Mouse (Mus musculus): ENCODE data around the gene Frmd3. TPM values are rescaled to one million over a fixed set of nuclear protein-coding genes. Genes with fewer than 3 reads are reported as not detected.

The Frmd3 gene
- polyA plus RNA-seq, 1 experiment = 0.08 TPM

GRCm38 (mm10) chr4:74230994-74231393 is 217.8 kb downstream of the Frmd3 start:
- DNase-seq = peak; percentile 14
- no peaks in the 10 kb centered on the region for H3K27me3 ChIP-seq (replicated peaks; ENCODE audit: control insufficient read depth, insufficient read depth, low read length)
- H3K4me3 ChIP-seq (ENCODE audit: insufficient read depth, low read depth, low read length) = no peak overlapping the region
- peak; percentile 46 for TF ChIP-seq CTCF (conservative IDR thresholded peaks at IDR 0.05; ENCODE audit: insufficient read depth, insufficient read length, low read depth, low read length)
- TF ChIP-seq POLR2A (IDR thresholded peaks at IDR 0.05; ENCODE audit: low read depth, low read length) = no peak
- no peaks in the 10 kb centered on the region for H3K4me1 ChIP-seq (ENCODE audit: control insufficient read depth, insufficient read depth, low read length)
- H3K36me3 ChIP-seq (ENCODE audit: control insufficient read depth, insufficient read depth, low read length) = no peaks in the 10 kb centered on the region
- no peak overlapping the region for H3K27ac ChIP-seq (ENCODE audit: insufficient read depth, low read depth, low read length)
- WGBS = 80% methylated on average over 4 of the region's 4 CpGs

GRCm38 (mm10) chr4:74231405-74231804 is 218.2 kb downstream of the Frmd3 start:
- Histone ChIP-seq H3K4me3 (ENCODE audit: insufficient read depth, low read depth, low read length) (no peak overlapping the region), H3K27ac (ENCODE audit: insufficient read depth, low read depth, low read length) (no peak overlapping the region), H3K4me1 (ENCODE audit: control insufficient read depth, insufficient read depth, low read length) (no peaks in the 10 kb centered on the region), H3K36me3 (ENCODE audit: control insufficient read depth, insufficient read depth, low read length) (no peaks in the 10 kb centered on the region), H3K27me3 (replicated peaks; ENCODE audit: control insufficient read depth, insufficient read depth, low read length) (no peaks in the 10 kb centered on the region)
- WGBS = 62% methylated on average over 5 of the region's 5 CpGs
- TF ChIP-seq CTCF (conservative IDR thresholded peaks at IDR 0.05; ENCODE audit: insufficient read depth, insufficient read length, low read depth, low read length) = peak; percentile 86
- no peak for TF ChIP-seq POLR2A (IDR thresholded peaks at IDR 0.05; ENCODE audit: low read depth, low read length)
- DNase-seq = peak; percentile 60

- Histone ChIP-seq H3K4me3 (ENCODE audit: insufficient read depth, low read depth, low read length) (no peak overlapping the region), H3K27ac (ENCODE audit: insufficient read depth, low read depth, low read length) (no peak overlapping the region), H3K36me3 (ENCODE audit: control insufficient read depth, insufficient read depth, low read length) (no peaks in the 10 kb centered on the region), H3K4me1 (ENCODE audit: control insufficient read depth, insufficient read depth, low read length) (no peaks in the 10 kb centered on the region), H3K27me3 (replicated peaks; ENCODE audit: control insufficient read depth, insufficient read depth, low read length) (no peaks in the 10 kb centered on the region)
- 87% methylated on average over 3 of the region's 3 CpGs for WGBS
- no peak for TF ChIP-seq POLR2A (IDR thresholded peaks at IDR 0.05; ENCODE audit: low read depth, low read length)
- DNase-seq = no peak
Observed at GRCm38 (mm10) chr4:74233534-74233933, 220.3 kb downstream of the Frmd3 start.

GRCm38 (mm10) chr4:74242176-74242575 is 228.9 kb downstream of the Frmd3 start, which contains the start of gene Kdm4c:
Kdm4c (plus strand) TSS chr4:74242497.
- Histone ChIP-seq H3K27ac (ENCODE audit: insufficient read depth, low read depth, low read length) (no peak within 1 kb of the TSS), H3K27me3 (replicated peaks; ENCODE audit: control insufficient read depth, insufficient read depth, low read length) (no peaks in the 10 kb centered on the region), H3K4me1 (ENCODE audit: control insufficient read depth, insufficient read depth, low read length) (no peaks in the 10 kb centered on the region), H3K4me3 (ENCODE audit: insufficient read depth, low read depth, low read length) (no peak within 1 kb of the TSS), H3K36me3 (ENCODE audit: control insufficient read depth, insufficient read depth, low read length) (no peaks in the 10 kb centered on the region)
- TF ChIP-seq CTCF (conservative IDR thresholded peaks at IDR 0.05; ENCODE audit: insufficient read depth, insufficient read length, low read depth, low read length) (no peak), POLR2A (IDR thresholded peaks at IDR 0.05; ENCODE audit: low read depth, low read length) (no peak)
- 63% methylated on average over 1 of the region's 1 CpGs for WGBS
- no peak for DNase-seq

Other genes with a start within 250 kb of the Frmd3 start
- gene Rasef, start 222.4 kb upstream of the Frmd3 start, polyA plus RNA-seq (2012; rRNA removed) = 0.61 and 0.71 TPM in 2 replicates
- not detected in 2 replicates for gene Gm11758, start 137.2 kb upstream of the Frmd3 start, polyA plus RNA-seq (2012; rRNA removed)
- not detected in 2 replicates for gene Gm11757, start 122.3 kb upstream of the Frmd3 start, polyA plus RNA-seq (2012; rRNA removed)
- not detected in 2 replicates for gene Gm13871, start 107.5 kb upstream of the Frmd3 start, polyA plus RNA-seq (2012; rRNA removed)
- not detected in 2 replicates for gene Gm11756, start 92.7 kb upstream of the Frmd3 start, polyA plus RNA-seq (2012; rRNA removed)
- 0.84 TPM in 1 of 2 replicates, not detected in the other for gene 2310002L09Rik, start 62.6 kb upstream of the Frmd3 start, polyA plus RNA-seq (2012; rRNA removed)
- gene Kdm4c, start 229.1 kb downstream of the Frmd3 start, polyA plus RNA-seq (2012; rRNA removed) = 3.0 and 3.4 TPM in 2 replicates

Data from kidney, adult 2 months (tissue).